Mouse (Mus musculus): ENCODE measurements at regions not wholly inside any gene's neighbourhood (a gene's known extent, or its start where the extent isn't known, plus 50 kb on each side); places are given as distances from the start of the nearest gene placed in this dataset.

GRCm38 (mm10) chr19:37815627-37816026 is 118.0 kb downstream of the Cyp26a1 start:
- TF ChIP-seq CTCF (IDR thresholded peaks at IDR 0.05; ENCODE audit: low read depth) (no peak), EP300 (IDR thresholded peaks at IDR 0.05; ENCODE audit: low read depth) (no peak)
